Mouse (Mus musculus) layer of hippocampus, postnatal 10 days (tissue): ENCODE measurements around the gene Oas1g. TPM values are rescaled to one million over a fixed set of nuclear protein-coding genes. Genes with fewer than 3 reads are reported as not detected.
"Not testable (repeated sequence)": the region's sequence is repeated elsewhere in the genome, so short reads cannot be mapped to it uniquely, and the experiment has no call there.

Experiments
- DNase-seq, 2 experiments: peaks; one replicate each; pipeline ENCODE4 v3.0.0; 2021; ENCODE audit warnings: low spot score in 2 of 2
- long read RNA-seq: library from polyadenylated mRNA; stranded (forward); transcript quantifications from one replicate; pipeline ENCODE4 v2.0.0, GENCODE M21; 2023
- total RNA-seq, 2 experiments: library from RNA; stranded (reverse); gene quantifications; 2 replicates each; pipeline ENCODE4 v1.2.3; 2021

The Oas1g gene
- not detected for total RNA-seq
- long read RNA-seq: 0 reads

GRCm38 (mm10) chr5:120887413-120887812, at the start of gene Oas1g:
Oas1g (minus strand) TSS chr5:120887613.
- not testable (repeated sequence) for DNase-seq

- no peak for DNase-seq
Observed at GRCm38 (mm10) chr5:120933966-120934365, 46.6 kb upstream of the Oas1g start.

GRCm38 (mm10) chr5:120927036-120927435, 39.6 kb upstream of the Oas1g start:
- no peak for DNase-seq

GRCm38 (mm10) chr5:120926311-120926710, 38.9 kb upstream of the Oas1g start:
- not testable (repeated sequence) for DNase-seq

GRCm38 (mm10) chr5:120924520-120924919, 37.1 kb upstream of the Oas1g start:
- DNase-seq: not testable (repeated sequence)

- DNase-seq: no peak
Observed at GRCm38 (mm10) chr5:120923969-120924368, 36.6 kb upstream of the Oas1g start.

- DNase-seq: no peak
Observed at GRCm38 (mm10) chr5:120920296-120920695, 32.9 kb upstream of the Oas1g start.

GRCm38 (mm10) chr5:120919156-120919935, 31.9 kb upstream of the Oas1g start:
- DNase-seq: not testable (repeated sequence)

GRCm38 (mm10) chr5:120914204-120914603, 26.8 kb upstream of the Oas1g start, which contains the start of gene Oas1d:
Oas1d (plus strand) TSS chr5:120914536.
- not testable (repeated sequence) for DNase-seq

GRCm38 (mm10) chr5:120908196-120908920, 20.9 kb upstream of the Oas1g start:
- no peak for DNase-seq

GRCm38 (mm10) chr5:120906791-120907733, 19.6 kb upstream of the Oas1g start, which contains the start of gene Oas1a:
Oas1a (minus strand) TSS chr5:120907521.
- not testable (repeated sequence) for DNase-seq

- no peak for DNase-seq
Observed at GRCm38 (mm10) chr5:120902056-120902455, 14.6 kb upstream of the Oas1g start.

GRCm38 (mm10) chr5:120900666-120901065, 13.3 kb upstream of the Oas1g start:
- DNase-seq: no peak

GRCm38 (mm10) chr5:120898726-120899125, 11.3 kb upstream of the Oas1g start:
- DNase-seq: no peak

GRCm38 (mm10) chr5:120898307-120898706, 10.9 kb upstream of the Oas1g start:
- DNase-seq: no peak

- DNase-seq: no peak
Observed at GRCm38 (mm10) chr5:120895231-120895900, 8.0 kb upstream of the Oas1g start.

GRCm38 (mm10) chr5:120894692-120895091, 7.3 kb upstream of the Oas1g start:
- not testable (repeated sequence) for DNase-seq

- DNase-seq: not testable (repeated sequence)
Observed at GRCm38 (mm10) chr5:120893866-120894265, 6.5 kb upstream of the Oas1g start.

- no peak for DNase-seq
Observed at GRCm38 (mm10) chr5:120892243-120892660, 4.8 kb upstream of the Oas1g start.

GRCm38 (mm10) chr5:120891566-120892242, 4.3 kb upstream of the Oas1g start:
- DNase-seq: not testable (repeated sequence)
